Mouse (Mus musculus) liver, embryonic 14.5 days (tissue): Measurements from ENCODE around the gene Klhl3.

Experiments used
- CTCF ChIP-seq: IDR thresholded peaks from 2 replicates; pipeline ENCODE4 v1.5.1; 2016; ENCODE audit warnings: antibody characterized with exemption, low read depth, control low read depth
- EP300 ChIP-seq: IDR thresholded peaks from 2 replicates; pipeline ENCODE4 v1.6.1; 2016; ENCODE audit warnings: antibody characterized with exemption, low read depth

DNA sequence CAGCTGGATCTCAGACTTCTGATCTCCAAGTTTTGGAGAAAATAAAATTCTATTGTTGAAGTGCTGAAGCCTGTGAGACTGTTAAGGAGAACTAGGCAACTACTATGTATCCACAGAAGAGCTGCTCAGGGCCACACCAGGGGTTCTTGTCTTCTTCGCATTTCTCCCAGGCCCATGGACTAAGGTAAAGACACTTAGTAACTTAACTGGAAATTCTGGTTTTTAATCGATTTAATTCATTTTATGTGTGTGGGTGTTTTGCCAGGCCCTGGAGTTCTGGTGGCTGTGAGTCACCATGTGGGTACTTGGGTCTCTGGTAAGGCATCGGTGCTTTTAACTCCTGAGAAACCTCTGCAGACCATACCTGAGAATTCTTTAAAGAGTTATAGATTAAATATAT is 36.2 kb upstream of the Klhl3 start:
- TF ChIP-seq CTCF (no peak), EP300 (no peak)
